Mouse (Mus musculus): Measurements from ENCODE around the gene Gm42715.
"Not testable (repeated sequence)": the region's sequence is repeated elsewhere in the genome, so short reads cannot be mapped to it uniquely, and the experiment has no call there.

Gm42715 gene

DNA sequence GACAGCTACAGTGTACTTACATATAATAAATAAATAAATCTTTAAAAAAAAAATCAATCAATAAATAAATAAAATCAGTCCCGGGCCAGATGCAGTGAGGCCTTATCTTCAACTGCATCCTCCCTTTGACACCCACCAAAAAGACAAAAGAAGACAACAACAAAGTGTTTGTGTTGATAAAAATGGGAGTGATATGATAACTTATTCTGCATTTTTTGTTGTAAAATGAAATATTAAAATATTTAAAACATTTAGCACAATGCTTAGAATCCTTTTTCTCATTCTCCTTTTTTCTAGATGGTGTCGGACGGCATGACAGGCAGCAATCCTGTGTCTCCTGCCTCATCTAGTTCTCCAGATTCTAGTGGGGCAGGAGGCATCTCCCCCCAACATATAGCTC, at the start of gene Gm42715:
Gene Gm42715, plus strand, starts transcription at position 301 of the 400 bp plus-strand sequence.
- no peak for DNase-seq

GRCm38 (mm10) chr7:127470011-127470715, 49.2 kb upstream of the Gm42715 start:
- peak; percentile 57 to 60 for DNase-seq

- peak; percentile 92 to 95 for DNase-seq
These were observed 48.4 kb upstream of the Gm42715 start for GRCm38 (mm10) chr7:127470743-127471645.

DNA sequence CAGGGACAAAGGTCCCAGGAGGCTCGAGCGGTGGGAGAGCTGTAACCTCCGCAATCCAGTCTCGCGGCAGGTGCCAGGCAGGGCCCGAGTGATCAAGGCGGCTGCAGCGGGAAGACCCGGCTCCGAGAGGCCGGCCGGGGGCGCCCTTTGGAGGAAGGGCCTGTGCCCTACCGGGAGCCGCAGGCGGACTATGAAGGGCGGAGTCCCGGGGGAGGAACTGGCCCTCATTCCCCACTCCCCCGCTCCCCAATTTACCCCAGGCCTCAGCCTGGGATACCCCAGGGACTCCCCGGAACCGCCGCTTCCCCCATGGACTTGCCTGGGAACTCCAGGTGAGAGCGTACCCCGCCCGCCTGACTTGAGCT, 47.8 kb upstream of the Gm42715 start:
- no peak for DNase-seq

- no peak for DNase-seq
These were observed 47.3 kb upstream of the Gm42715 start for GRCm38 (mm10) chr7:127472060-127472459.

GRCm38 (mm10) chr7:127473705-127474104, 45.7 kb upstream of the Gm42715 start:
- DNase-seq: peak in 1 of 2 experiments; percentile 39

DNA sequence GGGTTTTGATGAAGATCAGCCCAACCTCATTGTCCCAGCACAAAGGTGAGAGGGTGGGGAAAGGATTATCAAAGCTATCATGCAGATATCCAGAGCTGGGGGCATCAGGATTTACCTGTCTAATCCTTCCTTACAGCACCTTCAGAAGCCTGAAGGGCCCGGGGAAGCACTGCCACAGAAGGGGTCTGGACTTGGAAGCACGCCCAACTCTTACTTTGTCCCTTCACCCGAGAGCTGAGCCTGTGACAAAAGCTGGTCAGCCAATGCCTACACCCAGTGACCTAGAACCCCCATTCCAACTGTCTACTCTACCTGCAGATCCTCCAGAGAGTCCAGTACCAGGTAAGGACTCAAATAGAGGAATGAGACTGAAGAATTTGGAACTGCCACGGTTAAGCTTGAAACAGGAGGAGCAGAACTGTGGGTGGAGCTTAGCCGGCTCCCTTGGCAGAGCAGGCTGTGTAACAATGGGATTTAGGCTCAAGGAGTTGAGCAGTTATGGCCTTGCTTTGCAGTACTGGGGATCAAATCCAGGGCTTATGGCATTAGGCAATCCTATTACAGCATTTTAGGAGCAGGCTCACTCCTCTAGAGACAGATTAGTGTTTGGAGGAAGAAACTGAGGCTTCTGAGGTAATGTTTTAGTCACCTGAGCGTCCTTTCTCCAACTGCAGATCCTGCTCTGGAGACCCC, 44.9 kb upstream of the Gm42715 start:
- DNase-seq: no peak

GRCm38 (mm10) chr7:127475186-127475740, 44.1 kb upstream of the Gm42715 start:
- DNase-seq: no peak

- peak; percentile 41 to 55 for DNase-seq
These were observed 43.0 kb upstream of the Gm42715 start for GRCm38 (mm10) chr7:127476336-127476735.

- no peak for DNase-seq
These were observed 42.5 kb upstream of the Gm42715 start for GRCm38 (mm10) chr7:127476855-127477254.

- peak; percentile 99 to 100 for DNase-seq
These were observed 41.4 kb upstream of the Gm42715 start for GRCm38 (mm10) chr7:127477687-127478634.

- peak; percentile 98 to 99 for DNase-seq
These were observed 40.6 kb upstream of the Gm42715 start, which contains the start of gene Fbrs for GRCm38 (mm10) chr7:127478635-127479317. TSS of gene Fbrs (plus strand) at chr7:127479199.

- peak; percentile 33 to 41 for DNase-seq
These were observed 39.8 kb upstream of the Gm42715 start for GRCm38 (mm10) chr7:127479318-127480225.

DNA sequence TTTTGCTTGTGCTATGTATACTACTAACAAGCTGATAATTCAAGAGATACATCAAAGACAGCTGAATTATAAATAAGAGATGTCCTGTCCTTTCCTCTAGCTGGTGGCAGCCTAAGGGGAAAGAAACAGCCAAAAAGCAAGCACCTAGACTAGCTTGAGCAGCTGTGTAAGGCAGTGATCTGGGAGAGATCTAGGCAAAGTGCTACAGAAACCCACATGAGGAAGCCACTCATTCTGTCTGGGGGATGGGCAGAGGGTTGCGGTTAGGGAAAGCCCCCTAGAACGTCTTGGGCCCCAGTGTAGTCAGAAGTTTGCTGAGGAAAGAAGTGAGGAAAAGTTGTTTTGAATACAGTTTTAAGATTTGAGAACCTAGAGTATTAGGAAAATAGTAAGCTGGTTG, 39.1 kb upstream of the Gm42715 start:
- no peak for DNase-seq

- DNase-seq: peak; percentile 35 to 42
These were observed 34.0 kb upstream of the Gm42715 start for GRCm38 (mm10) chr7:127485416-127485815.

- not testable (repeated sequence) for DNase-seq
These were observed 31.0 kb upstream of the Gm42715 start for GRCm38 (mm10) chr7:127488364-127488763.

DNA sequence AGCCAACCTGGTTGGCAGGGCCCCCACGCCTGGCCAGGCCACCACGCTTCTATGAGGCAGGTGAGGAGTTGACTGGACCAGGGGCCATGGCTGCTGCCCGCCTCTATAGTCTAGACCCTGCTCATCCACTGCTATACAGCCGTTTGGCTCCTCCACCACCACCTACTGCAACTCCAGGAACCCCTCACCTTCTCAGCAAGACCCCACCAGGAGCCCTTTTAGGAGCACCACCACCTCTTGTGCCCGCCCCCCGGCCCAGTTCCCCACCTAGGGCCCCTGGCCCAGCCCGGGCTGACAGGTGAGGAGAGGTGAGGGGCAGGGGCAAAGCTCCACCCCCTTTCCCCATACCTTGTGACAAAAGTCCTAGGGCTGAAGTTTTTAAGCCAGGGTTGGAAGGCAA, 29.4 kb upstream of the Gm42715 start:
- DNase-seq: no peak

DNA sequence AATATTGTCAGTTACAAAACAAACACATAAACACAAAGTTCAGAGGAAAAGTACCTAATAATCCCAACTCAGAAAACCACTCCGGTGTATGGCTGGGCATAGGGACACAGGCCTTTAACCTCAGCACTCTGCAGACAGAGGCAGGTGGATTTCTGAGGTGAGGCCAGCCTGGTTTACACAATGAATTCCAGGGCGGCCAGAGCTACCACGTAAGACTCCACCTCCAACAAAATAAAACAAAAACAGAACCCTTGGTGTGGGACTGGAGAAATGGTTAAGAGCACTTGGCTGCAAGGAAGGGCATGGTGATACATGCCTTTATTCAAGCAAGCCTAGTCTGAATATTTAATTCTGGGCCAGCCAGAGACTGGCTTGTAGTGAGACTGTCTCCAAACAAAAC, 27.5 kb upstream of the Gm42715 start:
- DNase-seq: no peak

DNA sequence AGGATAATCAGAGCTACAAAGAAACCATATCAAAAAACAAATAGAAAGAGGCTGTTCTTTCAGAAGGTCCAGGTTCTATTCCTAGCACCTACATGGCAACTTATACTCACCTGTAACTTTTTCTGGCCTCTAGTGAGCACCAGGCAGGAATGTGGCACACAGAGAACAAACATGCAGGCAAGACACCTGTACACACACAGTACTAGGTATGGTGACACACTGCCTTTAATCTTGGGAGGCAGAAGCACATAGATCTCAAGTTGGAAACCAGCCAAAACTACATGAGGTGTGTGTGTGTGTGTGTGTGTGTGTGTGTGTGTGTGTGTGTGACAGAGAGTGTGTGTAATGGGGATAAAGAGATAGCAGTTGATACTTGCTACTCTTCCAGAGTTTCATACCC, 24.7 kb upstream of the Gm42715 start:
- no peak for DNase-seq

- no peak for DNase-seq
These were observed 22.0 kb upstream of the Gm42715 start for GRCm38 (mm10) chr7:127497382-127497781.

Data from cerebellum, postnatal 14 days (tissue).